Mouse (Mus musculus) hindbrain, embryonic 13.5 days (tissue): ENCODE data around the gene Patl1. TPM values are rescaled to one million over a fixed set of nuclear protein-coding genes. Genes with fewer than 3 reads are reported as not detected.
A peak's percentile ranks its signal among the peaks of the same experiment; 100 is the strongest.

ENCODE experiments used
- microRNA-seq: library from miRNA; unstranded; fragments of <30 nt; microRNA quantifications from one replicate; pipeline ENCODE4, GENCODE M21; 2016
- polyA plus RNA-seq: library from polyadenylated mRNA; unstranded; fragments of >200 nt; fragmentation: Nextera tagmentation; extraction: Ambion mirVana; gene quantifications from 2 replicates; pipeline ENCODE4 v1.2.1, GENCODE M21; 2015

Gene Patl1
- polyA plus RNA-seq, 1 experiment from 2014 or later: 19.6 TPM

Small RNA genes within 50 kb of the gene (microRNA-seq; reads per million reads assigned to microRNA genes)
- gene Mir6994: 11.9 reads per million, percentile 24 among the genes with 10 or more reads in this experiment

Other genes with a start within 250 kb of the Patl1 start
- gene Oosp1, start 221.2 kb upstream of the Patl1 start, polyA plus RNA-seq: not detected in 2 replicates
- gene Oosp3, start 215.3 kb upstream of the Patl1 start, polyA plus RNA-seq: not detected in 2 replicates
- gene Gif, start 164.8 kb upstream of the Patl1 start, polyA plus RNA-seq: not detected in 2 replicates
- 44.3 and 44.9 TPM in 2 replicates for gene Mrpl16, start 142.0 kb upstream of the Patl1 start, polyA plus RNA-seq
- 11.3 and 12.8 TPM in 2 replicates for gene Stx3, start 93.0 kb upstream of the Patl1 start, polyA plus RNA-seq
- not detected in 2 replicates for gene Olfr1417, start 73.2 kb upstream of the Patl1 start, polyA plus RNA-seq
- gene Olfr1418, start 51.3 kb upstream of the Patl1 start, polyA plus RNA-seq: not detected in 2 replicates
- gene Olfr1419, start 37.3 kb upstream of the Patl1 start, polyA plus RNA-seq: not detected in 2 replicates
- gene Olfr1420, start 25.8 kb upstream of the Patl1 start, polyA plus RNA-seq: not detected in 2 replicates
- gene Osbp, start 53.5 kb downstream of the Patl1 start, polyA plus RNA-seq: 3.9 and 4.3 TPM in 2 replicates
- not detected in 2 replicates for gene Olfr1423, start 128.9 kb downstream of the Patl1 start, polyA plus RNA-seq
- not detected in 2 replicates for gene Olfr1424, start 150.3 kb downstream of the Patl1 start, polyA plus RNA-seq
- gene Olfr1425, start 165.3 kb downstream of the Patl1 start, polyA plus RNA-seq: not detected in 2 replicates
- gene Olfr1426, start 179.6 kb downstream of the Patl1 start, polyA plus RNA-seq: not detected in 2 replicates
- gene Olfr1427, start 190.9 kb downstream of the Patl1 start, polyA plus RNA-seq: not detected in 2 replicates
- gene Olfr1428, start 203.5 kb downstream of the Patl1 start, polyA plus RNA-seq: not detected in 2 replicates
- gene Olfr76, start 210.8 kb downstream of the Patl1 start, polyA plus RNA-seq: not detected in 2 replicates